Mouse (Mus musculus) liver, embryonic 14.5 days (tissue): ENCODE measurements around the gene Med19. TPM values are rescaled to one million over a fixed set of nuclear protein-coding genes. Genes with fewer than 3 reads are reported as not detected.
A peak's percentile ranks its signal among the peaks of the same experiment; 100 is the strongest.

ENCODE experiments used
- ATAC-seq: fragments of 200-750 bp; cut with Nextera tagmentation; 2 replicates; pipeline ENCODE4 v1.8.0; 2017; ENCODE audit warnings: moderate number of reproducible peaks, mild to moderate bottlenecking, moderate library complexity; ENCODE audit not compliant: insufficient read depth
- DNase-seq, 3 experiments: peaks; one replicate each; pipeline ENCODE4 v3.0.0-alpha.2; 2012 to 2013; ENCODE audit warnings: low read depth in 3 of 3, low spot score in 3 of 3
- H3K27ac ChIP-seq: fragments of 300-500 bp; sonication (generic); 2 replicates; pipeline ENCODE4 v1.5.1; 2014; ENCODE audit warnings: moderate library complexity, mild to moderate bottlenecking, control low read depth, inconsistent platforms
- H3K27me3 ChIP-seq: fragments of 300-500 bp; sonication (generic); 2 replicates; pipeline ENCODE4 v1.6.1; 2014; ENCODE audit warnings: mild to moderate bottlenecking, low read length, moderate library complexity; ENCODE audit not compliant: control insufficient read depth, insufficient read depth
- H3K36me3 ChIP-seq: fragments of 300-500 bp; sonication (generic); replicated peaks from 2 replicates; pipeline ENCODE4 v1.6.1; 2014; ENCODE audit warnings: low read depth; ENCODE audit not compliant: control insufficient read depth, insufficient read depth
- H3K4me1 ChIP-seq, 2 experiments: fragments of 200-500 bp in 1 of 2; fragments of 300-500 bp in 1 of 2; sonication (generic) in 1 of 2; replicated peaks; 2 replicates each; pipeline ENCODE4 v1.6.1; 2012 to 2014; ENCODE audit warnings: antibody characterized with exemption in 1 of 2, inconsistent platforms in 1 of 2, low read length in 1 of 2; ENCODE audit not compliant: control insufficient read depth in 2 of 2, insufficient read depth in 2 of 2
- H3K4me2 ChIP-seq: fragments of 300-500 bp; sonication (generic); 2 replicates; pipeline ENCODE4 v1.6.1; 2014; ENCODE audit warnings: low read depth, mild to moderate bottlenecking, control low read depth, moderate library complexity
- H3K4me3 ChIP-seq, 2 experiments: fragments of 200-500 bp in 1 of 2; fragments of 300-500 bp in 1 of 2; sonication (generic) in 1 of 2; 2 replicates each; pipeline ENCODE4 v1.5.1; 2012 to 2014; ENCODE audit warnings: low read depth in 2 of 2, low read length in 2 of 2, mild to moderate bottlenecking in 2 of 2, control low read depth in 1 of 2, inconsistent platforms in 1 of 2, moderate library complexity in 1 of 2; ENCODE audit not compliant: insufficient read depth in 1 of 2
- H3K9ac ChIP-seq: fragments of 300-500 bp; sonication (generic); replicated peaks from 2 replicates; pipeline ENCODE4 v1.6.1; 2014; ENCODE audit warnings: mild to moderate bottlenecking, control low read depth, moderate library complexity
- H3K9me3 ChIP-seq: fragments of 300-500 bp; sonication (generic); 2 replicates; pipeline ENCODE4 v1.6.1; 2016; ENCODE audit warnings: low read length, mixed read lengths; ENCODE audit not compliant: control insufficient read depth
- CTCF ChIP-seq: IDR thresholded peaks from 2 replicates; pipeline ENCODE4 v1.5.1; 2016; ENCODE audit warnings: antibody characterized with exemption, low read depth, control low read depth
- EP300 ChIP-seq: IDR thresholded peaks from 2 replicates; pipeline ENCODE4 v1.6.1; 2016; ENCODE audit warnings: antibody characterized with exemption, low read depth
- WGBS: fragments of 180-500 bp; shearing (Covaris S2); extraction: QIAGEN DNeasy Blood & Tissue Kit; methylation state at CpG from one replicate; pipeline ENCODE4 v1.1.7; 2014; ENCODE audit not compliant: insufficient replicate concordance; 5-methylcytosine and 5-hydroxymethylcytosine counted together
- polyA plus RNA-seq, 2 experiments: library from polyadenylated mRNA; depleted of rRNA in 1 of 2; stranded (reverse) in 1 of 2; unstranded in 1 of 2; fragments of >200 nt; fragmentation: Nextera tagmentation in 1 of 2; extraction: Ambion mirVana in 1 of 2; gene quantifications; 2 replicates each; pipeline versions ENCODE4 v1.2.1 to v1.2.3; 2012 to 2014

Med19 gene
- polyA plus RNA-seq, 2 experiments, result 12.3 to 22.4 TPM

DNA sequence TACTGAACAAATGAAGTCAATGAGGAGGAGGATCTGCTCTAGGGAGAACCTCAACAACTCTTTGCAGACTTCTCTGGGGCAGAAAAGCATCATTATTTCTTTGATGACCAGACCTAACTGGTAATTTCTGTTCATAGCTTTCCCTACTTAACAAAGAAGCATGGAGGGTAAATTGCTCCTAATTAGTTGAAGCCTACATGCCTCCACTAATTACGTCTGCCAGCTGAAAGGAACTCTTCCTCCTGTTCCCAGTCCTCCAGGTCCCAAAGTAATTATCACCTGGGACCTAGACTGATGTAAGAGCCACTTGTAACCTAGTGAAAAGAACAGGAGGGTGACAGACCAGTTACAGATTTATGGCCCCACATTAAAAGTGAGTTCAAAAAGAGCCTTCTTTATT lies 29.3 kb downstream of the Med19 start:
- no peak for ATAC-seq
- H3K9ac ChIP-seq, result no peak overlapping the region
- DNase-seq, result no peak
- WGBS, result 71% methylated on average over 1 of the region's 1 CpGs
- TF ChIP-seq CTCF (no peak), EP300 (no peak)
- no peak overlapping the region for H3K4me2 ChIP-seq
- H3K4me3 ChIP-seq, result no peak overlapping the region
- no peaks in the 10 kb centered on the region for H3K9me3 ChIP-seq
- peaks cover 5 to 6% of the 10 kb centered on the region in 2 experiments for H3K4me1 ChIP-seq
- H3K27me3 ChIP-seq, result no peaks in the 10 kb centered on the region
- no peak overlapping the region for H3K27ac ChIP-seq
- peaks cover 55% of the 10 kb centered on the region for H3K36me3 ChIP-seq

- no peak overlapping the region for H3K4me3 ChIP-seq
- H3K27ac ChIP-seq, result no peak overlapping the region
- H3K36me3 ChIP-seq, result peaks cover 41% of the 10 kb centered on the region
- WGBS, result 78% methylated on average over 2 of the region's 2 CpGs
- TF ChIP-seq CTCF, result no peak
- no peak for TF ChIP-seq EP300
- no peak overlapping the region for H3K9ac ChIP-seq
- DNase-seq (no peak), ATAC-seq (no peak)
- H3K27me3 ChIP-seq, result no peaks in the 10 kb centered on the region
- H3K4me2 ChIP-seq, result peak overlapping the region; percentile 28; the same call in 1 of the 2 replicates
- H3K4me1 ChIP-seq, result peaks cover 7 to 10% of the 10 kb centered on the region in 2 experiments
- H3K9me3 ChIP-seq, result no peaks in the 10 kb centered on the region
Measured at GRCm38 (mm10) chr2:84711898-84712297, 33.7 kb downstream of the Med19 start.

DNA sequence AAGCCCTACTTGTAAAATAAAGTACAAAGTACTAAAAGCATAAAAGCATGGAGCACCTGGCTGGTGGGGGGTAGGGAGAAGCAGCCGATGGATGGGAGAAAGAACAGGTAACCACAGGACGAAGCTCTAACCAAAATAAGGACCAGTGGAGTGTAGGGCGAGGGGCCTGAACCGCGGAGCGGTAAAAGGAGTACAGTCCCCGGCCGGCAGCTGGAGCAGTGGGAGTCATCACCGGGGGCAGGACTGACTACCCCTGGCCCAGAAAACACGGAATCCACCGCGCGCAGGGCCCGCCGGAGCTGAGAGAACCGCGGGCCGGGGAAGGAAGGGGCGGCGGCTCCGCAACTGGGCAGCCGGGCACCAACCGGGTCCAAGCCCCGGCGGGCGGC lies 36.2 kb downstream of the Med19 start:
- WGBS, result 0% methylated on average over 25 of the region's 26 CpGs
- Histone ChIP-seq H3K27me3 (no peaks in the 10 kb centered on the region), H3K4me3 (peak overlapping the region; percentile 77 to 99), H3K27ac (peak overlapping the region; percentile 98), H3K9me3 (no peaks in the 10 kb centered on the region), H3K36me3 (peaks cover 19% of the 10 kb centered on the region), H3K4me1 (peaks cover 13 to 20% of the 10 kb centered on the region in 2 experiments), H3K4me2 (peak overlapping the region; percentile 87), H3K9ac (peak overlapping the region; percentile 92)
- ATAC-seq (no peak), DNase-seq (no peak)
- TF ChIP-seq CTCF, result no peak
- TF ChIP-seq EP300, result no peak

DNA sequence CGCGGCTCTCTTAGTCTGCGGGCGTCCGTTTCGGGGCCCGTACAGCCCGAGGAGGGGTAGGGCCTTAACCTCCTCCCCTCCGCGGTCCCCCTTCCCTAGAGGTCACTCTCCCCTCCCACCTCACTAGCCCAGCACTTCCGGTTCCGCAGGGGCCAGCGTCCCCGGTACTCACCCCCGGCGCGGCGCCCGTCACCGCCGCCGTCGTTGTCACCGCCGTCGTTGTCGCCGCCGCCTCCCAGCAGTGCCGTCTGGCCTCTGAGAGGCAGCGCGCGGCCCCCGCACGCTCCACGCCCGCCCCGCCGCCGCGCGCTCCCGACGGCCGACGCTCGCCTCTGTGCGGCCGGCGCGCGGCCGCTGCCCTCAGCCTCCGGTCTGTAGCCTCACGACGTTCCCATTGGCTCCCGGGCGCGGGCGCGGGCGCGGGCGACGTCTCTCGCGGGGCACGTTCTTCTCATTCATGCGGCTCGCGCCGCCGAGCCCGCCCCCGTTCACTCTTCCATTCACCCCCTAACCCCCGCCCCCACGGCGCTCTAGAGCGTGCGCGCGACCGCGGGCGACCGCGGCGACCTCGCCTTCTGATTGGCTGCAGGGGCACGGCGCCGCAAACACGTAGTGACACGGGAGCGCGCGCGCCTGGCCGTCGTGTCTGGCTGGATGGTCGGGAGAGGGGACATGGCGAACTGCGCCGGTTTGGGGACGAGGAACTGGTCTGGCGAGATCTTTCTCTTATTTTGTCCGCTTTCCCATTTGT lies 36.8 kb downstream of the Med19 start, which contains the start of gene Zdhhc5:
Zdhhc5 (minus strand) TSS at position 370 of the 751 bp plus-strand sequence.
- H3K27ac ChIP-seq, result peak within 1 kb of the TSS; percentile 98
- TF ChIP-seq EP300 (no peak; the same call in 1 of the 2 replicates), CTCF (no peak)
- peak within 1 kb of the TSS; percentile 77 to 99 for H3K4me3 ChIP-seq
- no peaks in the 10 kb centered on the region for H3K9me3 ChIP-seq
- H3K27me3 ChIP-seq, result no peaks in the 10 kb centered on the region
- peak within 1 kb of the TSS; percentile 87 for H3K4me2 ChIP-seq
- H3K9ac ChIP-seq, result peak within 1 kb of the TSS; percentile 92
- peaks cover 15% of the 10 kb centered on the region for H3K36me3 ChIP-seq
- peak; percentile 90 for ATAC-seq
- peaks cover 13 to 20% of the 10 kb centered on the region in 2 experiments for H3K4me1 ChIP-seq
- under 1% methylated on average over 101 of the region's 107 CpGs for WGBS
- DNase-seq, result peak; percentile 95 to 97 (median 96)

DNA sequence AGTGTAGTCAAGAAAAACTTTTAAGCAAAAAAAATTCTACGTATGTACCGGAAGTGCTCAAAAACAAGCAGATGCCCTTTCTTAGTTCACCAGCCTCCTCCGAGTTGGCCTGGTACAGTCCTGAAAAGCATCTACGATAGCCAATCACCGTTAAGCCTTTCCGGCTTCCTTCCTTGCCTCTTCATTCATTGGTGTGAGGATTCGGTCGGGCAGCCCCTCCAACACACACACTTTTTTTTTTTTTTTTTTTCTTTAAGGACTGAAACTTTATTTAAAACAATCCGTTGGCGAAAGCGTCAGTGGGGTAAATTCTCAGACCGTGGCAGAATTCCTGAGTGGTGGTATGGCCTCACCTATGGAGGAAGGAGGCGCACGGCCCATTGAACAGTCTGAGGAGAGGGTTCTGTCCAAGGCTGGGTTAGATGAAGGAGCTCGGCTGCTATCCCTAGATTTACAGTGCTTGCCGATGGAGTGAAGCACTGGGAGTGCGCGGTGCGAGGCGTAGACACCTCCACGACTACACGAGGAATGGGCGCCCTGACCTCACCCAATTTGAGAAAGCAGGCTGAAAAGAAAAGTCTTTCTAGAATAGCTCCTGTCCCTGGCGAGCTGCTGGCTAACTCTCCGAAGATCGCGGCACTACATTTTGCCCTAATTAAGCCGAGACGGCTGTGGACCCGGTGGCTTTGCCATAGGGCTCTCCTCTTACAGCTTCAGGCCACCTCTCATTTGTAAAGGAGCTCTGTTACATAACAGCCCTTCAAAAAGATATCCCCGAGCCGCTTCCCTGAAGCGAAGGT lies 37.6 kb downstream of the Med19 start:
- WGBS, result under 1% methylated on average over 33 of the region's 33 CpGs
- H3K4me1 ChIP-seq, result peaks cover 14 to 20% of the 10 kb centered on the region in 2 experiments
- H3K9me3 ChIP-seq, result no peaks in the 10 kb centered on the region
- ATAC-seq (peak; percentile 85), DNase-seq (peak; percentile 94 to 95 (median 95))
- peak overlapping the region; percentile 77 to 98 for H3K4me3 ChIP-seq
- peaks cover 7% of the 10 kb centered on the region for H3K36me3 ChIP-seq
- peak overlapping the region; percentile 92 for H3K9ac ChIP-seq
- H3K27me3 ChIP-seq, result no peaks in the 10 kb centered on the region
- peak overlapping the region; percentile 98 for H3K27ac ChIP-seq
- no peak for TF ChIP-seq CTCF
- no peak for TF ChIP-seq EP300
- peak overlapping the region; percentile 87 for H3K4me2 ChIP-seq
